Mouse (Mus musculus) forebrain, embryonic 11.5 days (tissue): Measurements from ENCODE around the gene Gal3st4. TPM values are rescaled to one million over a fixed set of nuclear protein-coding genes. Genes with fewer than 3 reads are reported as not detected.

Source experiments
- ATAC-seq: fragments of 200-750 bp; cut with Nextera tagmentation; replicated peaks from 2 replicates; pipeline ENCODE4 v1.8.0; 2017; ENCODE audit warnings: moderate TSS enrichment; ENCODE audit not compliant: low FRiP score
- DNase-seq: peaks from one replicate; pipeline ENCODE4 v3.0.0-alpha.2; 2017; ENCODE audit warnings: low spot score
- H3K27ac ChIP-seq: fragments of 300-500 bp; sonication (generic); 2 replicates; pipeline ENCODE4 v1.5.1; 2014; ENCODE audit warnings: low read depth, low read length
- H3K27me3 ChIP-seq: fragments of 300-500 bp; sonication (generic); 2 replicates; pipeline ENCODE4 v1.6.1; 2014; ENCODE audit warnings: mild to moderate bottlenecking, low read length, mixed read lengths; ENCODE audit not compliant: control insufficient read depth, insufficient read depth
- H3K36me3 ChIP-seq: fragments of 300-500 bp; sonication (generic); 2 replicates; pipeline ENCODE4 v1.6.1; 2014; ENCODE audit warnings: mild to moderate bottlenecking, low read length, moderate library complexity, mixed read lengths; ENCODE audit not compliant: control insufficient read depth, insufficient read depth
- H3K4me1 ChIP-seq: fragments of 300-500 bp; sonication (generic); replicated peaks from 2 replicates; pipeline ENCODE4 v1.6.1; 2014; ENCODE audit warnings: low read length, mixed read lengths; ENCODE audit not compliant: control insufficient read depth, insufficient read depth
- H3K4me2 ChIP-seq: fragments of 300-500 bp; sonication (generic); 2 replicates; pipeline ENCODE4 v1.6.1; 2014; ENCODE audit warnings: low read depth, mild to moderate bottlenecking, low read length, moderate library complexity, mixed read lengths; ENCODE audit not compliant: severe bottlenecking
- H3K4me3 ChIP-seq: fragments of 300-500 bp; sonication (generic); 2 replicates; pipeline ENCODE4 v1.5.1; 2014; ENCODE audit warnings: low read depth, low read length
- H3K9ac ChIP-seq: fragments of 300-500 bp; sonication (generic); 2 replicates; pipeline ENCODE4 v1.6.1; 2014; ENCODE audit warnings: low read length
- H3K9me3 ChIP-seq: fragments of 300-500 bp; sonication (generic); 2 replicates; pipeline ENCODE4 v1.6.1; 2016; ENCODE audit warnings: low read length, mixed read lengths; ENCODE audit not compliant: control insufficient read depth
- WGBS: fragments of 180-500 bp; shearing (Covaris S2); extraction: QIAGEN DNeasy Blood & Tissue Kit; methylation state at CpG from one replicate; pipeline ENCODE4 v1.1.7; 2014; 5-methylcytosine and 5-hydroxymethylcytosine counted together
- polyA plus RNA-seq: library from polyadenylated mRNA; unstranded; fragments of >200 nt; fragmentation: Nextera tagmentation; extraction: Ambion mirVana; gene quantifications from 2 replicates; pipeline ENCODE4 v1.2.1, GENCODE M21; 2014

Gene Gal3st4
- polyA plus RNA-seq, 1 experiment from 2014 or later = 4.6 TPM

DNA sequence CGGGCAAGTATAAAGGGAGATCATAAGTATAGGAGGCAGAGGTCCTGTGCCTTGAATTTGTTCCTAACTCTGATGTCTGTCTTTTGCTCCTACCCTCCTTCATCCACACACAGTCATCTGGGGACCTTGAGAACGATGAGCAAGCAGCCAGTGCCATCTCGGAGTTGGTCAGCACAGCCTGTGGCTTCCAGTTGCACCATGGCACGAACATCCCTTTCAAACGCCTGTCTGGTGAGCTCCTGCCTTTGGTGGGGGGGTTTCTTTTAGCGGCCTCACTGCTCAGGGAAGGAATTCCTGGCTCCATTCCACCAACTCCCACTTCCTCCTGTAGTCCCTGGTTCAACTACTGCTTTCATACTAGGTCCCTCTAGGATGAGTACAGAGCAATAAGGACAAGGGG is 14.1 kb downstream of the Gal3st4 start:
- WGBS = 93% methylated on average over 6 of the region's 6 CpGs
- H3K36me3 ChIP-seq = peaks cover 4% of the 10 kb centered on the region; the same call in 1 of the 2 replicates
- no peaks in the 10 kb centered on the region for H3K9me3 ChIP-seq
- no peak for DNase-seq
- H3K4me3 ChIP-seq = no peak overlapping the region
- H3K27me3 ChIP-seq = no peaks in the 10 kb centered on the region
- H3K4me2 ChIP-seq = no peak overlapping the region
- no peak overlapping the region for H3K27ac ChIP-seq
- no peak overlapping the region for H3K9ac ChIP-seq
- ATAC-seq = no peak
- peaks cover 9% of the 10 kb centered on the region for H3K4me1 ChIP-seq

DNA sequence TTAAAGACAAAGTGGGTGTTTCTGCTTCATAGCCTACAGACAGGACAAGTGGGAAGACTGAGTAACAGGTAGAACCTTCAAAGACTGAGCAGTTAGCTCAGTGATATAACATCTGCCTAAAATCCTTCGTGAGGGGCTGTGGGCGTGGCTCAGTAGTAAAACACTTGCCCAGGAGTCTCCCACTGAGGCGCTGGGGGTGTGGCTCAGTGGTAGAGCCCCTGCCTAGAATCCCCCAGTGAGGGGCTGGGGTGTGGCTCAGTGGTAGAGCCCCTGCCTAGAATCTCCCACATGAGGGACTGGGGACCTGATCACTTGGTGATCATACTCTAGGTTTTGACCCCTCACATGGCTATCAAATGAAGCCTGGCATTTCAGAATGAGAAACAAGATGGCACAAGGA is 14.6 kb downstream of the Gal3st4 start:
- ATAC-seq = no peak
- Histone ChIP-seq H3K4me3 (no peak overlapping the region), H3K4me1 (peaks cover 7% of the 10 kb centered on the region), H3K27me3 (no peaks in the 10 kb centered on the region), H3K4me2 (no peak overlapping the region), H3K9ac (no peak overlapping the region), H3K27ac (no peak overlapping the region), H3K36me3 (peaks cover 4% of the 10 kb centered on the region; the same call in 1 of the 2 replicates), H3K9me3 (no peaks in the 10 kb centered on the region)
- DNase-seq = no peak
- WGBS = 84% methylated on average over 3 of the region's 3 CpGs

DNA sequence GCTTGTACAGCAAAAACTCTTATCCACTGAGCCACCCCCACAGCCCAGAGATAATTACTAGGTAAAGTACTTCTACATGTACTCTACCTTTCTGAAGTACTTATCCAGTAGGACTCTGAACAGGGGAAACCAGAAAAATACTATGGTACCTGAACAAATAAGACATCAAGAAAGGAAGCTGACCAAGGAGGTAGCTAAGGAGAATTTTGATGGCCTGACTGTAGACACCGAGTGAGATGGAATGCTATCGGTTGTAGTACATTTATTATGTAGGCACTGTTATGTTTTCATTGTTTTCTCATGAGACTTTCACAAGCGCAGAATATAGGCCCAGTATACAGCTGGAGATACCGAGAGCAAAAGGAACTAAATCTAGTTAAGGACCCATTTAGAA is 15.1 kb downstream of the Gal3st4 start:
- no peak for ATAC-seq
- Histone ChIP-seq H3K27me3 (no peaks in the 10 kb centered on the region), H3K9me3 (no peaks in the 10 kb centered on the region), H3K9ac (no peak overlapping the region), H3K36me3 (peaks cover 4% of the 10 kb centered on the region; the same call in 1 of the 2 replicates), H3K27ac (no peak overlapping the region), H3K4me3 (no peak overlapping the region), H3K4me1 (peaks cover 3% of the 10 kb centered on the region), H3K4me2 (no peak overlapping the region)
- no peak for DNase-seq
- WGBS = 94% methylated on average over 4 of the region's 4 CpGs

DNA sequence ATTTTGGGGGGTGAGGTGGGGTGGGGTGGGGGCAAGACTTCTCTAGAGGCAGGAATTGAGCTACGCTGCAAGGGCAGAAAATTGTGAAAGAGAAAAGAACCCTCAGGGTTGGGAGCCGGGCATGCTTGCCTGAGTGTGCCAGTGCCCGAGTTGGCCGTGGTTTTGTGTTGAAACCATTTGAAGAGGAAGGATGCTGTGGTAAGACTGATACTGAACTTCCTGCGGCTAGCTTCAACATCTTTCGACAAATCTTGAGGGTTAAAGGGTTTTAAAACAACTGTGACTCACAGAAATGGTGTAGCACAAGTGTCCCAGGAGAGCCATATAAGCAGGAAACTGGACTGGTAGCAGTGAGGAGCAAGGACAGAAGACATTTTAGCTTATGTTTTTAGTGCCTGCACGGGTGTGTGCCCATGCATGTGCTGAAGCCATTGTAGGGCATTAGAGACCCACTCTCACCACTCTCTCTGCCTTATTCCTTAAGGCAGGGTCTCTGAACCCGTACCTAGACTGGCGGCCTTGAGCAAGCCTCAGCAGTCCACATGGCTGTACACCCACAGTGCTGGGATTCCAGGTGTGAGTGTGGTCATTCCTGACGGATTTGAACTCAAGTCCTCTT is 15.6 kb downstream of the Gal3st4 start:
- H3K36me3 ChIP-seq = peaks cover 4% of the 10 kb centered on the region; the same call in 1 of the 2 replicates
- H3K9ac ChIP-seq = no peak overlapping the region
- H3K27ac ChIP-seq = no peak overlapping the region
- no peaks in the 10 kb centered on the region for H3K9me3 ChIP-seq
- no peak for DNase-seq
- H3K4me1 ChIP-seq = peaks cover 3% of the 10 kb centered on the region
- no peak overlapping the region for H3K4me3 ChIP-seq
- no peak for ATAC-seq
- no peaks in the 10 kb centered on the region for H3K27me3 ChIP-seq
- no peak overlapping the region for H3K4me2 ChIP-seq
- WGBS = 89% methylated on average over 10 of the region's 10 CpGs

- peaks cover 4% of the 10 kb centered on the region; the same call in 1 of the 2 replicates for H3K36me3 ChIP-seq
- H3K27me3 ChIP-seq = no peaks in the 10 kb centered on the region
- no peak; the same call in 1 of the 2 replicates for ATAC-seq
- peak overlapping the region; percentile 65 for H3K4me2 ChIP-seq
- H3K9me3 ChIP-seq = no peaks in the 10 kb centered on the region
- H3K9ac ChIP-seq = peak overlapping the region; percentile 61
- H3K27ac ChIP-seq = 0 out of 2 replicates have a peak overlapping the region, but pooled peaks have one; percentile 37
- WGBS = 29% methylated on average over 7 of the region's 7 CpGs
- peaks cover 3% of the 10 kb centered on the region for H3K4me1 ChIP-seq
- no peak for DNase-seq
- peak overlapping the region; percentile 68 for H3K4me3 ChIP-seq
Measured at GRCm38 (mm10) chr5:138256094-138256467, 16.6 kb downstream of the Gal3st4 start.

DNA sequence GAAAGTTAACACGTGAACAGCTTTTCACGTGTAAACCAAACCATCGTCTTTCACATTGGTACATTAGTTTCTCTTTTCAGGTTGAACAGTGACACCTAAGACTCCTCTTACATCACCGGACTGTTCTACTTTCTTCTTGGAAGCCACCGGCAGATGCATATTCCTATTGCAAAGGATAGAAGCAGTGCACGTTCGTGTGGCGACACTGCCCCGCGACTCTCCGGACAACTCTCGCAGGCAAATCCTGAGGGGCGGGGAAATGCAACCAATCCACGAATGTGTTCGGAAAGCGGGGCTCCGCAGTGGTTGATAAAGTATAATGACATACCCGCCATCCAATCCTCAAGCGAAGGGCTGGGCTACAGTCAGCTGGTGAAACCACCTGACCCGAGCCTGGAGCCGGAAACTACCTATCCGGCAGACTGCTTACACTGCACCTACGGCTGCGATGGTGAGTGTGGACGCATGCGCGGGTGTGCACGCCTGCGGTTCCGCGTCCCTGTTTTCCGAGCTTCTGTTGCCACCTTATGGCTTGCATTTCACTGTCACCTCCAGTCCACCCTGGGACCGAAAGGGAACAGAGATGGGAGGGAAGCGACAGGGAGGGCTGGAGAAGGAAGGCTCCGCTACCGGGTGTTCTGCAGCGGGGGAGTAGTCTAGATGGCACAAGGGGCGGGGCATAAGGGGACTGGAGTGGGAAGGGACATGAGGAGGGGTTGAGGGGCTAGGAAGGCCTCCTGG is 17.1 kb downstream of the Gal3st4 start, which contains the start of gene Lamtor4:
Gene Lamtor4 (plus strand): TSS at position 130 of the 741 bp plus-strand sequence.
- ATAC-seq (peak; percentile 100), DNase-seq (peak; percentile 92)
- under 1% methylated on average over 38 of the region's 38 CpGs for WGBS
- 0 out of 2 replicates have a peak within 1 kb of the TSS, but pooled peaks have one; percentile 37 for H3K27ac ChIP-seq
- H3K4me3 ChIP-seq = peak within 1 kb of the TSS; percentile 68
- peak within 1 kb of the TSS; percentile 61 for H3K9ac ChIP-seq
- H3K36me3 ChIP-seq = peaks cover 4% of the 10 kb centered on the region; the same call in 1 of the 2 replicates
- H3K4me1 ChIP-seq = peaks cover 3% of the 10 kb centered on the region
- H3K4me2 ChIP-seq = peak within 1 kb of the TSS; percentile 65
- H3K27me3 ChIP-seq = no peaks in the 10 kb centered on the region
- H3K9me3 ChIP-seq = no peaks in the 10 kb centered on the region

- no peaks in the 10 kb centered on the region for H3K36me3 ChIP-seq
- no peak for DNase-seq
- ATAC-seq = no peak
- no peaks in the 10 kb centered on the region for H3K9me3 ChIP-seq
- WGBS = 91% methylated on average over 3 of the region's 3 CpGs
- H3K27ac ChIP-seq = no peak overlapping the region
- H3K9ac ChIP-seq = no peak overlapping the region
- no peak overlapping the region for H3K4me3 ChIP-seq
- no peak overlapping the region for H3K4me2 ChIP-seq
- H3K27me3 ChIP-seq = no peaks in the 10 kb centered on the region
- peaks cover 3% of the 10 kb centered on the region for H3K4me1 ChIP-seq
Measured at GRCm38 (mm10) chr5:138253061-138253460, 19.6 kb downstream of the Gal3st4 start.

DNA sequence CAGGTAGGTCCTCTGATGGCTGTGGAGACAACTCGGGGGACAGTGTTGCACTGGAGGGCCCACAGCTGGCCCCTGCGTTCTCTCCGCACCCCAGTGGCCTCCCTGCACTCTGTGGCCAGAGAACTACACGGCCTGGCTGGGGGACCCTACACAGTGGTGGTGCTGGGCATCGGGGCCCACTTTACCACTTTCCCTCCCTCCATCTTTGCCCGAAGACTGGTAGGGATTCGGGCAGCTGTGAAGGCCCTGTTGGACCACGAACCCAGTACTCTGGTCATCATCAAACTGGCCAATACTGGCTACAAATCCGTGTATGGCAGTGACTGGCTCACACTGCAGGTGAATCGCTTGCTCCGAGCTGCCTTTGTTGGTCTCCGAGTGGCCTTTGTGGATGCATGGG is 21.5 kb downstream of the Gal3st4 start:
- H3K27me3 ChIP-seq = no peaks in the 10 kb centered on the region
- no peak overlapping the region for H3K27ac ChIP-seq
- H3K4me1 ChIP-seq = peaks cover 1% of the 10 kb centered on the region
- no peak overlapping the region for H3K4me2 ChIP-seq
- no peak for DNase-seq
- no peak overlapping the region for H3K4me3 ChIP-seq
- WGBS = 87% methylated on average over 12 of the region's 12 CpGs
- H3K36me3 ChIP-seq = no peaks in the 10 kb centered on the region
- H3K9me3 ChIP-seq = no peaks in the 10 kb centered on the region
- no peak overlapping the region for H3K9ac ChIP-seq
- ATAC-seq = no peak
